8 mouse cellular contexts compared by ENCODE assay signal in the genomic region with DNA sequence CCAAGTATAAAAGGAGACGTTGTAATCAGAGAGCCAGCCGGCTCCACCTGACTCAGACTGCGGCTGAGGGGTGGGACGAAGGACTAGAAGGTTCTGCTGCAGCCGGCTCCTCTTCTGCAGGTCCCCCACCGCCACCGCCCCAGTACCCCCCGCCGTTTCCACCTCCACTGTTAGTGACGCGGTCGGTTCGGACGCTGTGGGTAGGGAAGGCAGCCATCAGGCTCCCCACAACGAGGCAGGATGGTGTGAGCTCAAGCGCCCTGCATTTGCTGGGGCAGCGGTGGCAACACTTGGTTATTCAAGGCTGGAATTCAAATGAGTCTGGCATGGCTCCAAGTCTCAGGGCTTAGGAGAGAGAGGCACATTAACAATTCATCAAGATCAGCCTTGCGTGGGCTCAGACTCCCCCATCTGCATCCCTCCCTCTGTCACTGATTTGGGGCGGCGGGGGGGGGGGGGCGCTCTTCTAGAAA.
DNase-seq lines count a peak whose midpoint lies in the region; ATAC-seq and TF ChIP-seq lines count a peak whose summit lies in the region.

No protein-coding gene starts in this region.

- WGBS in embryonic facial prominence, embryonic 14.5 days, result 0% methylated on average over 19 of the region's 21 CpGs
- 2% methylated on average over 21 of the region's 21 CpGs for WGBS in liver, embryonic 13.5 days (ENCODE audit: insufficient replicate concordance)
- WGBS in neural tube, embryonic 12.5 days, result under 1% methylated on average over 21 of the region's 21 CpGs

- ATAC-seq in embryonic facial prominence, embryonic 14.5 days (ENCODE audit: low read depth), result peak; percentile 83
- no peak for ATAC-seq in liver, embryonic 13.5 days (ENCODE audit: low read depth)
- ATAC-seq in neural tube, embryonic 12.5 days (ENCODE audit: low FRiP score, low read depth), result peak; percentile 85

- H3K27me3 ChIP-seq in E14TG2a.4 (ENCODE audit: insufficient read depth, low read length), result peaks cover 44% of the 10 kb centered on the region
- no peaks in the 10 kb centered on the region for H3K27me3 ChIP-seq in embryonic facial prominence, embryonic 14.5 days (replicated peaks; ENCODE audit: control insufficient read depth, insufficient read depth, low read length)
- H3K27me3 ChIP-seq in liver, embryonic 13.5 days, result peaks cover 16% of the 10 kb centered on the region; the same call in 1 of the 2 replicates
- H3K27me3 ChIP-seq in neural tube, embryonic 12.5 days (replicated peaks), result no peaks in the 10 kb centered on the region

- H3K9ac ChIP-seq in embryonic facial prominence, embryonic 14.5 days (ENCODE audit: low read depth, low read length), result peak overlapping the region; percentile 54
- no peak overlapping the region for H3K9ac ChIP-seq in liver, embryonic 13.5 days
- peak overlapping the region; percentile 48 for H3K9ac ChIP-seq in neural tube, embryonic 12.5 days

- H3K9me3 ChIP-seq in E14TG2a.4 (ENCODE audit: low read length), result no peaks in the 10 kb centered on the region
- no peaks in the 10 kb centered on the region for H3K9me3 ChIP-seq in embryonic facial prominence, embryonic 14.5 days (ENCODE audit: control insufficient read depth, low read length)
- no peaks in the 10 kb centered on the region for H3K9me3 ChIP-seq in liver, embryonic 13.5 days (replicated peaks)
- no peaks in the 10 kb centered on the region for H3K9me3 ChIP-seq in neural tube, embryonic 12.5 days

- H3K4me3 ChIP-seq in E14TG2a.4 (replicated peaks; ENCODE audit: low read length), result peak overlapping the region; percentile 66
- peak overlapping the region; percentile 40 for H3K4me3 ChIP-seq in embryonic facial prominence, embryonic 14.5 days (ENCODE audit: low read depth, low read length)
- H3K4me3 ChIP-seq in liver, embryonic 13.5 days (replicated peaks), result peak overlapping the region; percentile 21
- peak overlapping the region; percentile 33 for H3K4me3 ChIP-seq in neural tube, embryonic 12.5 days

- no peak overlapping the region; the same call in 1 of the 2 replicates for H3K27ac ChIP-seq in embryonic facial prominence, embryonic 14.5 days (replicated peaks; ENCODE audit: low read depth, low read length)
- no peak overlapping the region for H3K27ac ChIP-seq in liver, embryonic 13.5 days
- H3K27ac ChIP-seq in neural tube, embryonic 12.5 days, result peak overlapping the region; percentile 70

- DNase-seq in adrenal gland, postnatal 25 days, result peak; percentile 35
- DNase-seq in embryonic facial prominence, embryonic 14.5 days (ENCODE audit: low spot score), result peak; percentile 94
- peak; percentile 46 to 64 for DNase-seq in heart, postnatal 10 days
- DNase-seq in kidney, postnatal 4 days, result peak; percentile 74 to 85
- DNase-seq in liver, embryonic 13.5 days, result no peak
- DNase-seq in c-Kit-positive CD71-positive TER-119-positive erythroid progenitor cells, embryonic 14.5 days (ENCODE audit: low spot score), result no peak

- H3K4me1 ChIP-seq in E14TG2a.4 (replicated peaks; ENCODE audit: low read depth, low read length), result peaks cover 35% of the 10 kb centered on the region
- H3K4me1 ChIP-seq in embryonic facial prominence, embryonic 14.5 days (ENCODE audit: control insufficient read depth, insufficient read depth, low read length), result peaks cover 5% of the 10 kb centered on the region; the same call in 1 of the 2 replicates
- 0 out of 2 replicates have a peak, but pooled peaks cover 6% of the 10 kb centered on the region for H3K4me1 ChIP-seq in liver, embryonic 13.5 days (replicated peaks)
- H3K4me1 ChIP-seq in neural tube, embryonic 12.5 days, result peaks cover 20% of the 10 kb centered on the region

- no peak for TF ChIP-seq CTCF in E14TG2a.4 (conservative IDR thresholded peaks at IDR 0.05; ENCODE audit: low read length)

- peak overlapping the region; percentile 71 for H3K4me2 ChIP-seq in embryonic facial prominence, embryonic 14.5 days (ENCODE audit: low read depth, low read length)
- H3K4me2 ChIP-seq in liver, embryonic 13.5 days, result peak overlapping the region; percentile 53
- peak overlapping the region; percentile 58 for H3K4me2 ChIP-seq in neural tube, embryonic 12.5 days (replicated peaks)

- no peaks in the 10 kb centered on the region for H3K36me3 ChIP-seq in E14TG2a.4 (ENCODE audit: insufficient read depth, low read length)
- no peaks in the 10 kb centered on the region for H3K36me3 ChIP-seq in embryonic facial prominence, embryonic 14.5 days (ENCODE audit: control insufficient read depth, insufficient read depth, low read length)
- H3K36me3 ChIP-seq in liver, embryonic 13.5 days, result no peaks in the 10 kb centered on the region
- H3K36me3 ChIP-seq in neural tube, embryonic 12.5 days, result no peaks in the 10 kb centered on the region

- intact Hi-C loops in heart, postnatal 10 days (cut with DNase I), result no loop called here

Comparison
In these comparisons a context has a peak if more than half of its experiments do, and no peak if none do; other contexts are left out.
1. DNase-seq: peak in adrenal gland, postnatal 25 days (single experiment), embryonic facial prominence, embryonic 14.5 days (single experiment), heart, postnatal 10 days (2 of 2) and kidney, postnatal 4 days (2 of 2); none in liver, embryonic 13.5 days (single experiment) and c-Kit-positive CD71-positive TER-119-positive erythroid progenitor cells, embryonic 14.5 days (single experiment).
2. Peak in every context shown above with its lines, with median percentiles within 50 percentile points of each other: H3K4me3 ChIP-seq and H3K4me2 ChIP-seq.